Mouse (Mus musculus) brain, embryonic 14.5 days (tissue): ENCODE results near the gene Lipc. TPM values are rescaled to one million over a fixed set of nuclear protein-coding genes. Genes with fewer than 3 reads are reported as not detected.

Experiments used
- DNase-seq: peaks from one replicate; pipeline ENCODE4 v3.0.0-alpha.2; 2011; ENCODE audit warnings: low read depth
- CTCF ChIP-seq: fragments of 200-500 bp; IDR thresholded peaks from 2 replicates; pipeline ENCODE4 v1.5.1; 2012; ENCODE audit warnings: inconsistent platforms, mild to moderate bottlenecking, moderate library complexity, borderline replicate concordance; ENCODE audit not compliant: insufficient read depth, insufficient read length; ENCODE audit errors: extremely low read depth
- POLR2A ChIP-seq: fragments of 200-500 bp; IDR thresholded peaks from 2 replicates; pipeline ENCODE4 v1.6.1; 2012; ENCODE audit warnings: mild to moderate bottlenecking, inconsistent platforms, borderline replicate concordance; ENCODE audit not compliant: poor library complexity, insufficient read depth, insufficient read length, severe bottlenecking; ENCODE audit errors: extremely low read depth
- polyA plus RNA-seq: library from polyadenylated mRNA; depleted of rRNA; stranded (reverse); fragments of >200 nt; gene quantifications from 2 replicates; pipeline ENCODE4 v1.2.3, GENCODE M21; 2012

Gene Lipc
- polyA plus RNA-seq, 1 experiment: 0.16 TPM

GRCm38 (mm10) chr9:70894201-70894600 lies 57.8 kb downstream of the Lipc start:
- TF ChIP-seq CTCF: no peak
- TF ChIP-seq POLR2A: no peak
- DNase-seq: no peak

- TF ChIP-seq POLR2A: no peak
- TF ChIP-seq CTCF: no peak
- no peak for DNase-seq
These were observed 58.5 kb downstream of the Lipc start for GRCm38 (mm10) chr9:70893526-70893925.

GRCm38 (mm10) chr9:70892627-70893026 lies 59.4 kb downstream of the Lipc start:
- TF ChIP-seq POLR2A (no peak), CTCF (no peak)
- no peak for DNase-seq

GRCm38 (mm10) chr9:70891431-70892133 lies 60.4 kb downstream of the Lipc start:
- peak; percentile 24 for DNase-seq
- TF ChIP-seq CTCF (no peak), POLR2A (no peak)

- TF ChIP-seq POLR2A (no peak), CTCF (no peak)
- no peak for DNase-seq
These were observed 61.3 kb downstream of the Lipc start for GRCm38 (mm10) chr9:70890736-70891135.

- TF ChIP-seq CTCF: no peak
- no peak for TF ChIP-seq POLR2A
- no peak for DNase-seq
These were observed 63.1 kb downstream of the Lipc start for GRCm38 (mm10) chr9:70888969-70889368.

- TF ChIP-seq CTCF (no peak), POLR2A (no peak)
- no peak for DNase-seq
These were observed 63.5 kb downstream of the Lipc start for GRCm38 (mm10) chr9:70888556-70888955.

- TF ChIP-seq POLR2A: no peak
- DNase-seq: no peak
These were observed 70.0 kb downstream of the Lipc start for GRCm38 (mm10) chr9:70881982-70882381.

- TF ChIP-seq CTCF (no peak), POLR2A (no peak)
These were observed 73.2 kb downstream of the Lipc start for GRCm38 (mm10) chr9:70878823-70879222.

GRCm38 (mm10) chr9:70878157-70878556 lies 73.9 kb downstream of the Lipc start:
- peak; percentile 65 for DNase-seq
- no peak for TF ChIP-seq POLR2A
- TF ChIP-seq CTCF: no peak

More at GRCm38 (mm10) chr9:70878823-70879222, 73.2 kb downstream of the Lipc start:
- no peak for DNase-seq

- no peak for DNase-seq
- TF ChIP-seq CTCF (no peak), POLR2A (no peak)
These were observed 76.5 kb downstream of the Lipc start for GRCm38 (mm10) chr9:70875490-70875889.

GRCm38 (mm10) chr9:70875059-70875458 lies 77.0 kb downstream of the Lipc start:
- TF ChIP-seq POLR2A (no peak), CTCF (no peak)
- no peak for DNase-seq
